Mouse (Mus musculus): ENCODE data around the gene Zfp142.
A peak's percentile ranks its signal among the peaks of the same experiment; 100 is the strongest.

Gene Zfp142

DNA sequence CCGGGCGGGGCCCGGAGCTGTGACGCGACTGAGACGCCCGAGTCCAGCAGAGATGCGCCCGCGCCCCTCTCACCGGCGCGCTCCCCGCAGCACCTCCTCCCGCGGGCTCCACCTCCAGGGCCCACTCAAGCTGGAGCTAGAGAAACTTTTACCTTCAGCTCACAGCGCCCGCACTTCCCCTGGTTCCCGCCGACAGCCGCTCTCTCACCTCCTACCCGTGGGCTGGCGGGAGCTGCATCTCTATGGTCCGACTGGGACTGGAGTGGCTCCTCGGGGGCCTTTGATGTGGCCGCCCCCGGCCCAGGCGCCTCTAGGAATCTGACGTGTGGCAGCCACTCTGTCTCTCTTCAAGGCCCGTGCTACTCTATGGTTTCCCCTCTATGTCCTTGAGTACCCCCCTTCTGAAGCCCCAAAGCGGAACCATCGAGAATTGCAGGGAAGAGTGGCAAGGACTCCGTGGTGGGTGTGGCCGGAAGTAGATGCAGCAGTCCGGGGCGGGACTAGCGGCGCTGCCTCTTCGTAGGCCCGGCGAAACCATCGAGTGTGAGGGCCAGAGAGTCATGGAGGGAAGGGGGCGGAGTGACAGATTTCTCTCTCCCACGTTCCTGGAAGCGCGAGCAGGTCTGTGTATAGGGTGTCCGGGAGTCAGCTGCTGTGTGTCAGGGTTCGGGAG is at the start of gene Zfp142, which contains the start of gene Bcs1l:
Zfp142 (minus strand) TSS at position 474 of the 673 bp plus-strand sequence.
Bcs1l (plus strand) TSS at position 517 of the 673 bp plus-strand sequence.
- peak; percentile 99 for DNase-seq (ENCODE audit: low spot score)

DNA sequence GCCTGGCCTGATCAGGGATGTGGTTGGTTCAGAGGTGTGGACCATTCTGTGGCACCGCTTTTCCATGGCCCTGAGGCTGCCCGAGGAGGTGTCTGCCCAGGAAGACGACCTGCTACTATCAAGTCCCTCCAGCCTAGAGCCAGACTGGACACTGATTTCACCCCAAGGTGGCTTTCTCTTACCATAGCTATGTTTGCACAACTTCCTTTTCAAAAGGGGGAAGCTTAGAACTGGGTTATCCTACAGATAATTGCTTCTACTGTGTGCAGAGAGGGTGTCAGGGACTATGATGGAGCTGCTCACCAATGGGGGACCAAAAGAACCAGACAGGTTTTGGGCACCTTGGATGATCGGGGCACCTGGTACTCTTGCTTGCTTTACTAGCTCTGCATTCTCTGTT is 44.7 kb upstream of the Zfp142 start:
- no peak for DNase-seq (ENCODE audit: low spot score)

- no peak for DNase-seq (ENCODE audit: low spot score)
Measured at GRCm38 (mm10) chr1:74628001-74628400, 40.0 kb upstream of the Zfp142 start.

DNA sequence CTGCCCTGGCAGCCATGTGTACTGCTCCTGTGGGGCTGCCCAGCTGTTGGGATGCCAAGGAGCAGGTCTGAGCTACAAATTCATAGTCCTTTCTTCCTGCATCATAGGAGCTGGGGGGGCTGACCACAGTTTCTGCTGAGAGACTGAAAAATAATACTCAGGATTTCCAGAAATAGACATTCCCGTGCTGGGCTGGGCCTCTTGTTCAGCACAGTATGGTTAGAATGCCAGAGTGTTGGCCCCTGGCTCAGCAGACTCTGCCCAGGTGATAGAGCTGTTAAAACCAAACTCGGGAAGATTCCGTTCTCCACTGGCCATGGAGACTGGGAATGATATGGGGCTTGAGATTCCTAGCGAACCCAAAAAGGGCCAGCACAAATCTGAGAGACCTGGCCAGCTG is 38.0 kb upstream of the Zfp142 start:
- no peak for DNase-seq (ENCODE audit: low spot score)

DNA sequence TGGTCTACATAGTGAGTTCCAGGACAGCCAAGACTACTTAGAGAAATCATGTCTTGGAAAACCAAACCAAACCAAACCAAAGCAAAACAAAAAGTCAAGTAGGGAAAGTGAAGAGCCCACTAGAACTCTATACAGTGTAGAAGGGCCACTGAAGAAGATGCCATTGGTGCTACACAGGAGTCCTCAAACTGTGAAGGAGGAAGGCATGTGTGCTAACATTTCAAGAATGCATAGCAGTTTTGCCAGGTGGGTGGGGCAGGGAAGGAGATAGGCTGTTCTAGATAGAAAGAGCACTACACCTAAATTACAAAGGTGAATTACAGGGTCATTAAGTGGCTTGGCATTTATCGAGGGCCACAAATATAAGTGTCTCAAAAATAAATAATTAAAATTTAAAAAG is 36.1 kb upstream of the Zfp142 start:
- DNase-seq (ENCODE audit: low spot score), result no peak

DNA sequence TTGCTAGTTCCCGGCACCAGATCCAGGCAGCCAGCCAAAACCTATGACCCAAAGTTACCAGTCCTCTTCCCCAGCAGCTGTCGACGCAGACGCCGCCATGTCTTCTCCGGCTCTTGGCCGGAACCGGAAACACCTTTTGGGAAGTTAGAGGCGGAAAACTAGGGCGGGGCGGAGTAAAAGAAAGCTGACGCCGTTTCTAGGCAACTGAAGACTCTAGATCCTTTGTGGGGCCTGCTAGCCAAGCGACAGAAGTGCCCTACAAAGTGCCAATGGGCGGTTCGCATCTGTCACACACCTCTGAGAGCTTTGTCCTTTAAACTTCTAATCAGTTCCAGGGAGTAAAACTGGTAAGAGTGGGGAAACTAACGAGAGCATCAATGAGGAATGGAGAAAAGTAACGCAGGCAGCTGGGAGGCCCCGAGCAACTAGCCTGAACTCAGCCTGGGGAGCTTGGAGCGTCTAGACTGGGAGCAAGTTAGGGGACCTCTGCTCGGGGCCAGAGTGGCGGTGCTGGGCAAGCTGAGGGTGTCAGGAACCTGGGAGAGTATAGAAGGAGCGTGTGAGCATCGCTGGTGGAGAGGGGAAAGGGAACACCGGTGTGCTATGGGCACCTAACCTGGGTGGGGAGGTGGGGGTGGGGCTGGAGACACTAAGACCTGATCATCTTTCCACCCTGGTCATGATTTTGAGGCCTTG is 13.4 kb upstream of the Zfp142 start, which contains the start of the genes Rnf25 and Stk36:
Rnf25 (minus strand) TSS at position 131 of the 696 bp plus-strand sequence.
Stk36 (plus strand) TSS at position 179 of the 696 bp plus-strand sequence.
- DNase-seq (ENCODE audit: low spot score), result peak; percentile 84

- DNase-seq (ENCODE audit: low spot score), result no peak
Measured at GRCm38 (mm10) chr1:74600501-74601266, 12.6 kb upstream of the Zfp142 start.

- DNase-seq (ENCODE audit: low spot score), result no peak
Measured at GRCm38 (mm10) chr1:74594434-74594833, 6.4 kb upstream of the Zfp142 start.

GRCm38 (mm10) chr1:74587233-74587772 is 743 bp downstream of the Zfp142 start:
- no peak for DNase-seq (ENCODE audit: low spot score)

GRCm38 (mm10) chr1:74584616-74585398 is 3.2 kb downstream of the Zfp142 start:
- DNase-seq (ENCODE audit: low spot score), result no peak

DNA sequence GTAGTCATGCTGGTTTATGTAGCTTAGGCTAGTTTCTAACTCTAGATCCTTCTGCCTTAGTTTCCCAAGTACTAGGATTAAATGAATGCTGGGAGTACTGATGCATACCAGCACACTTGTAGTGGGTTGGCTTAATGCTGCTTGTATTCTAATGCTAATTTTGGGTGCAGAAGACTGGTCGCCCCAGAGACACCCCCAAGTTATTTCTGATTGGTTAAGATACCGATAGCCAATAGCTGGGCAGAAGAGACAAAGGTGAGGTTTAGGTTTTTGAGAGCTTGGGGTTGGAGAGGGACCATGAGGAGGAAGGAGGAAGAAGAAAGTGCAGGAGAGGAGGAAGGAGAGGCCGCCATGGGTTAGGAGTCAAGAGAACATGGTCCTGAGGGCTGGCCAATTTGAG is 5.4 kb downstream of the Zfp142 start:
- no peak for DNase-seq (ENCODE audit: low spot score)

GRCm38 (mm10) chr1:74569739-74570719 is 18.0 kb downstream of the Zfp142 start:
- DNase-seq (ENCODE audit: low spot score), result no peak

DNA sequence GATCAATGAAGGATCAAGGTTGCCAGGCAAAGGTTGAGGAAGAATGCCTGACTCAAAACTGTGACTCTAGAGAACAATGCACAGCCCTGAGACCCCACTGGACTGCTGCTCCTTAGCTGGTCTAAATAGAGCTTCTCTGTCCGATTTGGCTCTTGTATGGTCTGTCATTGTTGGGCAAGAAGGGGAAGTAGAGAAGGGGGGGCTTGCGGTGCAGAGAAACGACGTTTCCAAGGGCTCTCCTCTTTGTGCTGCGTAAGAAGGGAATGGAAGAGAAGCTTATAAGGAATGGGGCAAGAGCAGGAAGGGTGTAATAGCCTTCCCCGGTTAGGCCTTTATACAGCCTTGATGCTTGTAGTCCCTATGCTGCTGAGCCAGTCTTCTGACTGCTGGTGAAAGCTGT is 22.2 kb downstream of the Zfp142 start:
- no peak for DNase-seq (ENCODE audit: low spot score)

- no peak for DNase-seq (ENCODE audit: low spot score)
Measured at GRCm38 (mm10) chr1:74559061-74559460, 29.0 kb downstream of the Zfp142 start.

DNA sequence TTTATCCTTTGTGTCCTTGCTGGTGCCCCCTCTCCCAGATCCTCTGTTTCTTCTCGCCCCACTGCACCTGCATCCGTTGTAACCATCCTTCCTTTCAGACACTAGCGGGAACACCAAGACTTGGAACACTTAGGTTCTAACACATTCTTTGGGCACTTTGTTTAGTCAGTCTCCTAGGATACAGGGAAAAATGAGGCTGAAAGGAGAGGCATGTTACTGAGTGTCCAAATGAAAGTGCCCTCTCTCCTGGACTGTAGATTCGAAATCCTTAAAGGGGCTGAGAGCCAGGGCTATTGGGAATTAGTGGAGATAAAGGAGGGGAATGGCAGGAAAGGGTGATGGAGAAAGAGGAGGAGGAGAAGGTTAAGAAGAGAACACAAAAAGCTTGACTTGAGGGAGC is 43.9 kb downstream of the Zfp142 start, which contains the start of gene Usp37:
Usp37 (minus strand) TSS at position 101 of the 400 bp plus-strand sequence.
- no peak for DNase-seq (ENCODE audit: low spot score)

- DNase-seq (ENCODE audit: low spot score), result no peak
Measured at GRCm38 (mm10) chr1:74542451-74542961, 45.5 kb downstream of the Zfp142 start, which contains the start of gene Plcd4. TSS of gene Plcd4 (plus strand) at chr1:74542888.

DNA sequence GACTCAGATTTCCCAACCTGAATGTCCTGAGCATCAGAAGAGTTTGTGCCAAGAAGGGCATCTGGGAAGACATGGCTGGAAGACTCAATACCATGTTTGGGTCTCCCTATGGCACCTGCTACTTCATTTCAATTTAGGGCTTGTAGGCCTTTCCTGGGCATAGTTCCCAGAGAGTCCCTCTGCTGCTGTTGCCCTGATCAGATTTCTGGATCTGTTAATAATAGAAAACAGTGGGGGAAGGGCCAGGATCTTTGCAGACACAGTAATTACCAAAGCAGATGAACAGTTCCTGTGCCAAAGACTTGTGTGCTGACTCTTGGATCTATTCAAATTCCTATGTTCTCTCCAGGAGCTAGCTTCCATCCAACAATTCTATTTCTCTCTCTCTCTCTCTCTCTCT is 49.4 kb downstream of the Zfp142 start:
- DNase-seq (ENCODE audit: low spot score), result no peak

GRCm38 (mm10) chr1:74528589-74528988 is 59.5 kb downstream of the Zfp142 start:
- no peak for DNase-seq (ENCODE audit: low spot score)

DNA sequence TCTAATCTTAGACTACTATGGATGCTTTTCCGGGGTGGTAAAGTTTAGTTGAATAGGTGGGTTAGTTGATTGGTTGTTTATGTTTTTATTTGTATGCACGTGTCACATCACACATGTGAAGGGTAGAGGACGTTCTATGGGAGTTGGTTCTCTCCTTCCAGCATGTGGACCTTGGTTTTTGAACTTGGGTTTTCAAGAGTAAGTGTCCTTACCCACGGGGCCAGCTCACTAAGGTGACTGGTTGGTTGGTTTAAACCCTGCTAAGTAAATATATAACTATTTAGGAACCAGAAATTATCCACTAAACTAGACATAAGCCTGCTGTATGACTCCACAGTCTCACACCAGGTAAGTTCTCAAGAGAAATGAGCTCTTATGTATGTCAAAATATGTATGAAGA is 63.3 kb downstream of the Zfp142 start:
- no peak for DNase-seq (ENCODE audit: low spot score)

- DNase-seq (ENCODE audit: low spot score), result no peak
Measured at GRCm38 (mm10) chr1:74519875-74520274, 68.2 kb downstream of the Zfp142 start.

Data from urinary bladder, postnatal 14 days (tissue).